Mouse (Mus musculus): ENCODE measurements around the gene Chmp3. TPM values are rescaled to one million over a fixed set of nuclear protein-coding genes. Genes with fewer than 3 reads are reported as not detected.

The Chmp3 gene
- polyA plus RNA-seq, 1 experiment from 2014 or later: 54.3 TPM

DNA sequence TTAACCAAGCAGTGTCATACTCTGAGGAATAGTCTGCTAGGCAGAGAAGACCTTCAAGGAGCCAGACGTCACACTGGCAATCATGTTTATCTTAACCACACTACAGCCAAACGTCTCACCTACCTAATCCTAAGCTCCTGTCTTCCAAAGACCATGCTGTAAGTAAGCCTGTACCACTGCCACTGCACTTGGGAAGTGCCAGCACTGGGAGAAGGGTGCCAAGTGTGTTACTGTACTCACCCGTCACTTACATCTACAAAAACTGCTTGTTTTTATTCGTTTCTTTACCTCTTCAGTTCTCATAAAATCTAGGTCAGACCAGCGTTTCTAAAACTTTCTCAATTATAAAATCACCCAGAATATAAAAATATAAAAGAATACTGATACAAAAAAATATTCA lies 73.4 kb downstream of the Chmp3 start:
- Histone ChIP-seq H3K9ac (no peak overlapping the region), H3K4me3 (no peak overlapping the region), H3K27ac (no peak overlapping the region), H3K9me3 (no peaks in the 10 kb centered on the region), H3K27me3 (replicated peaks) (no peaks in the 10 kb centered on the region), H3K4me2 (no peak overlapping the region), H3K36me3 (replicated peaks) (peaks cover 42% of the 10 kb centered on the region), H3K4me1 (no peaks in the 10 kb centered on the region)
- ATAC-seq (replicated peaks): no peak
- 86% methylated on average over 5 of the region's 5 CpGs for WGBS

DNA sequence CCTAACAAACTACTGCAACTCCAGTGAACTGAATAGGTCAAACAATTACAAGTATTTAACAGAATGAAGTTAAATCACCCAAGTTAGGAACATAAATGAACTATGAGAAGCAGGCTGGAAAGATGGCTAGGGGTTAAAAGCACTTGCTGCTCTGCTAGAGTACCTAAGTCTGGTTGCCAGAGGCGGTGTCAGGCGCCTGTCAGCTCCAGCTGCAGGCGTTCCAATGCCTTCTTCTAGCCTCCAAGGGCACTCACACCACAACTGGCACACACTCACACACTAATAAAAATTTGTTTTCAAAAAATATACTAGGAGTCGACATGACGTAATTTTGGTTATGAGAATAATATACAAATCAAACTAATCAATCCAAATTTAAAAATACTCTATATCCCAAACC lies 78.0 kb downstream of the Chmp3 start:
- no peaks in the 10 kb centered on the region for H3K9me3 ChIP-seq
- peaks cover 46% of the 10 kb centered on the region for H3K36me3 ChIP-seq (replicated peaks)
- 94% methylated on average over 5 of the region's 5 CpGs for WGBS
- no peaks in the 10 kb centered on the region for H3K4me1 ChIP-seq
- H3K4me2 ChIP-seq: no peak overlapping the region
- H3K4me3 ChIP-seq: no peak overlapping the region
- H3K27ac ChIP-seq: no peak overlapping the region
- ATAC-seq (replicated peaks): no peak
- H3K27me3 ChIP-seq (replicated peaks): no peaks in the 10 kb centered on the region
- H3K9ac ChIP-seq: no peak overlapping the region

DNA sequence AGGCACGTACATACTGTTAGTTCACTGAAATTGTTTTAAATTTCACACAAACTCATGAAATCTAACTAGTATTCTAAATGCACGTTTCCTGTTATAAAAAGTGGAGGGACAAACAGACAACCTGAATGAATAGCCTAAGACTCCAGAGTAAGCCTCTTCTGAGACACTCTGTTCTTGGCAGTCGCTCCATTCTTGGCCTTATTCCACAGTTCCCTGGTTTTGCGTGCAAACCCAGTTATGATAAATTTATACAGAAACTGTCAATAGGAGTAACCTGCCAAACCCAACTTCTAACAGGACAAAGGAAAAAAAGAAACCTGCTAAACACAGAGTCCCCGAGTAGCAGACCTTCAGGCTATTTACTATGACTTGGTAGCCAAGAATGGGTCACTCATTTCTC lies 78.4 kb downstream of the Chmp3 start:
- Histone ChIP-seq H3K4me3 (no peak overlapping the region), H3K27me3 (replicated peaks) (no peaks in the 10 kb centered on the region), H3K36me3 (replicated peaks) (peaks cover 45% of the 10 kb centered on the region), H3K4me2 (no peak overlapping the region), H3K9ac (no peak overlapping the region), H3K4me1 (no peaks in the 10 kb centered on the region), H3K27ac (no peak overlapping the region), H3K9me3 (no peaks in the 10 kb centered on the region)
- WGBS: 90% methylated on average over 5 of the region's 5 CpGs
- ATAC-seq (replicated peaks): no peak

DNA sequence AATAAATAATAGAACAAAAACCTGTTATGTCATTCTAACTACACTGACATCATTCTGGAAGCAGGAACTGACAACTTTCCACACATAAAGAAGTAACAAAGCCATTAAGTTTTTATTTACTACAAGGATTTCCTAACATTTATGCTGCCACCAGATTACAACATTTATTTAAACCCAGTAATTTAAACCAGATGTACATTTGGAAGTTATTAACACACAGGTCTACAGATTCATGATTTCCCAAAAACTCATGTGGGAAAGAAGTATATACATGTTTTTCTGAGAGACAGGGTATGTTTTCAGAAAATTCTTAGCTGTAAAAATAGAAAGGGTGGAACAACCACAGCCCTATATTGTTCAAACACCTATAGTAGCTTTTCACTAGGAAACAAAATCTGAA lies 81.1 kb downstream of the Chmp3 start:
- no peaks in the 10 kb centered on the region for H3K27me3 ChIP-seq (replicated peaks)
- no peak overlapping the region for H3K4me2 ChIP-seq
- no peaks in the 10 kb centered on the region for H3K9me3 ChIP-seq
- ATAC-seq (replicated peaks): no peak
- H3K36me3 ChIP-seq (replicated peaks): peaks cover 37% of the 10 kb centered on the region
- no peak overlapping the region for H3K4me3 ChIP-seq
- no peak overlapping the region for H3K9ac ChIP-seq
- H3K4me1 ChIP-seq: peaks cover 11% of the 10 kb centered on the region
- no peak overlapping the region for H3K27ac ChIP-seq

DNA sequence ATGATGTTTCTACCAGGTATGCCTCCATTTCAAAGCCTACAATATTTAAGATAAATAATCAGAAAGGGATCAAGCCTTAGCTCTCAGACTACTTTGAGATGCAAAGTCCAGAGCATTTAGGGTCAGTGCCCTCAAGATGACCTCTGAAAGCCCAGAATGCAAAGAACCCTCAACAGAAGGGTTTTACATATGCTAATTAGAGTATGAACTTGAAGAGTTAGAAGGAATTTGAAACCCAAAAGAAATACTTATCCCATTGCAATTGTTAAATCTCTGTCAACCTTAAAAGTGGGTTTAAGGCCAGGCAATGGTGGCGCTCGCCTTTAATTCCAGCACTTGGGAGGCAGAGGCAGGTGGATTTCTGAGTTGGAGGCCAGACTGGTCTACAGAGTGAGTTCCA lies 82.4 kb downstream of the Chmp3 start:
- ATAC-seq (replicated peaks): no peak
- Histone ChIP-seq H3K4me2 (no peak overlapping the region), H3K9me3 (no peaks in the 10 kb centered on the region), H3K27me3 (replicated peaks) (no peaks in the 10 kb centered on the region), H3K4me3 (no peak overlapping the region), H3K36me3 (replicated peaks) (peaks cover 28% of the 10 kb centered on the region), H3K27ac (no peak overlapping the region), H3K9ac (no peak overlapping the region), H3K4me1 (peaks cover 23% of the 10 kb centered on the region)
- WGBS: 82% methylated on average over 2 of the region's 2 CpGs

DNA sequence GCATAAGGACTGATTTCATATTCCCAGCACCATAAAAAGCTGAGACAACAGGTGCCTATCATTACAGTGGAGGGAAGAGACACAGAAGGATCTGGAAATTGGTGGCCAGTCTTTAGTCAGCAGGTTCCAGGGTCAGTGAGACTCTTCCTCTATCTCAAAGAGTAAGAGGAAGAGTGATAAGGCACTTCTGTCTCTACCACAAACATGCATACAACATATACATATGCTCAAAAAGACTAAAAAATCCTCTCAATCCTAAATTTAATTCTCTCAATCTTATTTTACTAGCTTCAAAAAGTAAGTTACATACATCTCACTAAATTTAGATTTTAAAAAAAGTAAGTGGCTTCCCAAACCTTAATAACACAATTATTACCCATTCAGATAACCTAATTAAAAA lies 83.7 kb downstream of the Chmp3 start:
- ATAC-seq (replicated peaks): no peak
- peaks cover 31% of the 10 kb centered on the region for H3K4me1 ChIP-seq
- no peaks in the 10 kb centered on the region for H3K9me3 ChIP-seq
- no peak overlapping the region for H3K4me2 ChIP-seq
- peaks cover 28% of the 10 kb centered on the region for H3K36me3 ChIP-seq (replicated peaks)
- no peak overlapping the region for H3K9ac ChIP-seq
- H3K4me3 ChIP-seq: no peak overlapping the region
- no peak overlapping the region for H3K27ac ChIP-seq
- no peaks in the 10 kb centered on the region for H3K27me3 ChIP-seq (replicated peaks)

DNA sequence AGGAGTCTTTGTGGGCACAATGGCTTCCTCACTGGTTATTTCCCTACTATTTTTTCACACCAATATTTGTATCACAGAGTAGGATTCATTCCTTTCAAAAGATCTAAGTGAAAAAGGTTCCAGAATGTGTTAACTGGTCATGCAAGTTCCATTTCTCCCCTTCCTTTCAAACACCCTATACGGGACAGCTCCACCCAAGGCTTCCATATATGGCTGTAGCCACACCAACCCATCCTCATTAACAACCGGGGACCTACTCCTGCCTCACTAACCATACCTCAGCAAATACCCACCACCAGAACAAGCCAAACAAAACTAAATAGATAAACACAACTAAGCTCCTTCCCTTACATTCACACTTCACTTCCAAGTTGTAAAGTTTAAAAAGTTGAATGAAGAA lies 87.6 kb downstream of the Chmp3 start:
- H3K4me3 ChIP-seq: peak overlapping the region; percentile 90
- no peak overlapping the region for H3K27ac ChIP-seq
- H3K36me3 ChIP-seq (replicated peaks): peaks cover 5% of the 10 kb centered on the region; the same call in 1 of the 2 replicates
- ATAC-seq (replicated peaks): no peak
- peak overlapping the region; percentile 77 for H3K4me2 ChIP-seq
- no peaks in the 10 kb centered on the region for H3K9me3 ChIP-seq
- H3K27me3 ChIP-seq (replicated peaks): no peaks in the 10 kb centered on the region
- WGBS: 12% methylated on average over 2 of the region's 2 CpGs
- H3K4me1 ChIP-seq: peaks cover 31% of the 10 kb centered on the region
- H3K9ac ChIP-seq: no peak overlapping the region

DNA sequence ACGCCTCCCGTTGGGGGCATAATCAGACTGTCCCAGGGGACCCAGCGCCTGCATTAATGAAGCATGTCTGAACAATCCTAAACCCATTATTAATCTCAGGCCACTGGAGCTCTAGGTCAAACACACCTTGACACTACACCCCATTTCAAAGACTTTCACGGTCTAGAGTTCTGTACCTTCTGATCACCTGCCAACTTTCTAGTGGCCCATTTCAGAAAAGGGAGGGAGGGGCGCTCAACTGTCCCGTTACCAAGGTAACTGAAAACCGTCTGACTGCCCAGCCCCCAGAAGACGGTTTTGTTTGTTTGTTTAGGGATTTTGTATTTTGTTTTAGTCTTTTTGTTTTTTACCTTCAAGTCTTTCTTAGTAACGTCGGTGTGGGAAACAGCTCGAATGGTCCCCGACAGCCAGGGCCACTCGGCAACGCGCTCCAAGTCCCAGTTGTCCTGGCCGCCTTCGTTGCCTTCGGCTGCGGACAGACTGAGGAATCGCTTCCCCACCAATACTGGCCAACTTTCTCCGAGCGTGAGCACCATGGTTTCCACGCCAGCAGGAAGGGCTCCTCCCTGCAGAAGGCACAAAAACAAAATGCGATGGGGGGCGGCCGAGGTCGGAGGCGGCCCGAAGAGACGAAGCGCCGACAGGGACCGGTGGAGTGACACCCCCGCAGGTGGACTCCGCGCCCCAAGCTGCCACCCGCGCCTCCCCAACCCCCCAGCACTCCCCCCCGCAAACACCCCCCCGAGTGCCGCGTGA lies 88.3 kb downstream of the Chmp3 start:
- peaks cover 31% of the 10 kb centered on the region for H3K4me1 ChIP-seq
- H3K9ac ChIP-seq: peak overlapping the region; percentile 81
- peak overlapping the region; percentile 100 for H3K27ac ChIP-seq
- peak overlapping the region; percentile 77 for H3K4me2 ChIP-seq
- 0 out of 2 replicates have a peak, but pooled peaks have one; percentile 1 for ATAC-seq (replicated peaks)
- WGBS: under 1% methylated on average over 42 of the region's 42 CpGs
- no peaks in the 10 kb centered on the region for H3K36me3 ChIP-seq (replicated peaks)
- no peaks in the 10 kb centered on the region; the same call in 1 of the 2 replicates for H3K27me3 ChIP-seq (replicated peaks)
- no peaks in the 10 kb centered on the region for H3K9me3 ChIP-seq
- H3K4me3 ChIP-seq: peak overlapping the region; percentile 90

Other genes starting within 250 kb of the Chmp3 start
- 0.15 and 0.74 TPM in 2 replicates for gene Smyd1, start 221.6 kb upstream of the Chmp3 start, polyA plus RNA-seq (2015; fragmentation: Nextera tagmentation; extraction: Ambion mirVana)
- not detected in 2 replicates for gene Cd8b1, start 221.0 kb upstream of the Chmp3 start, polyA plus RNA-seq (2015; fragmentation: Nextera tagmentation; extraction: Ambion mirVana)
- not detected in 2 replicates for gene Cd8a, start 170.4 kb upstream of the Chmp3 start, polyA plus RNA-seq (2015; fragmentation: Nextera tagmentation; extraction: Ambion mirVana)
- gene Rmnd5a, start 103.2 kb upstream of the Chmp3 start, polyA plus RNA-seq (2015; fragmentation: Nextera tagmentation; extraction: Ambion mirVana): 9.3 and 10.9 TPM in 2 replicates
- 24.9 and 26.0 TPM in 2 replicates for gene Rnf103, start 49.9 kb upstream of the Chmp3 start, polyA plus RNA-seq (2015; fragmentation: Nextera tagmentation; extraction: Ambion mirVana)
- 44.7 and 46.5 TPM in 2 replicates for gene Kdm3a, start 89.2 kb downstream of the Chmp3 start, polyA plus RNA-seq (2015; fragmentation: Nextera tagmentation; extraction: Ambion mirVana)
- 303 and 331 TPM in 2 replicates for gene Reep1, start 163.8 kb downstream of the Chmp3 start, polyA plus RNA-seq (2015; fragmentation: Nextera tagmentation; extraction: Ambion mirVana)